In genomic region chr11:120348684-120349370, GRCm38 (mm10) we compare ENCODE assay signal across 8 mouse cellular contexts. TPM values are rescaled to one million over a fixed set of nuclear protein-coding genes. Genes with fewer than 3 reads are reported as not detected.
A peak's percentile ranks its signal among the peaks of the same experiment; 100 is the strongest.
DNase-seq lines count a peak whose midpoint lies in the region; ATAC-seq and TF ChIP-seq lines count a peak whose summit lies in the region.

No protein-coding gene starts in this region.

- peak; percentile 4; the same call in 1 of the 2 replicates for TF ChIP-seq POLR2A in spleen, adult 2 months (IDR thresholded peaks at IDR 0.05; ENCODE audit: low read depth, low read length)

- H3K36me3 ChIP-seq in spleen, adult 2 months (ENCODE audit: control insufficient read depth, insufficient read depth, low read length) = peaks cover 13% of the 10 kb centered on the region
- peaks cover 16% of the 10 kb centered on the region for H3K36me3 ChIP-seq in heart, embryonic 10.5 days
- H3K36me3 ChIP-seq in lung, postnatal 0 days (ENCODE audit: insufficient read depth, low read length) = peaks cover 9% of the 10 kb centered on the region; the same call in 1 of the 2 replicates

- peak in 1 of 2 experiments; percentile 42 for DNase-seq in spleen, adult 2 months (ENCODE audit: low read depth in 1 of 2, low spot score in 2 of 2)
- DNase-seq in spleen, adult 12 weeks (ENCODE audit: low spot score) = no peak
- DNase-seq in cerebellum, postnatal 4 days (ENCODE audit: low spot score in 2 of 2) = peak; percentile 39 to 66
- DNase-seq in heart, embryonic 10.5 days (ENCODE audit: low spot score) = peak; percentile 92
- peak; percentile 83 for DNase-seq in kidney, postnatal 10 days
- peak; percentile 75 for DNase-seq in lung, postnatal 0 days (ENCODE audit: low spot score)
- DNase-seq in ovary, postnatal 36 days (ENCODE audit: low spot score) = peak; percentile 69
- no peak for DNase-seq in T-cell, adult 2 months (ENCODE audit: low spot score)

- H3K9ac ChIP-seq in lung, postnatal 0 days (replicated peaks; ENCODE audit: low read depth) = peak overlapping the region; percentile 100

- TF ChIP-seq EP300 in lung, postnatal 0 days (IDR thresholded peaks at IDR 0.05) = no peak

- no peaks in the 10 kb centered on the region for H3K9me3 ChIP-seq in heart, embryonic 10.5 days
- no peaks in the 10 kb centered on the region for H3K9me3 ChIP-seq in lung, postnatal 0 days (ENCODE audit: low read length)

- peak overlapping the region; percentile 93 for H3K27ac ChIP-seq in spleen, adult 2 months (ENCODE audit: insufficient read depth, low read length)
- H3K27ac ChIP-seq in heart, embryonic 10.5 days = peak overlapping the region; percentile 100
- H3K27ac ChIP-seq in lung, postnatal 0 days (ENCODE audit: low read length) = peak overlapping the region; percentile 100

- no peak for ATAC-seq in lung, postnatal 0 days

- TF ChIP-seq CTCF in spleen, adult 2 months (IDR thresholded peaks at IDR 0.05; ENCODE audit: extremely low read depth, insufficient read depth, insufficient read length, insufficient replicate concordance) = no peak
- TF ChIP-seq CTCF in lung, postnatal 0 days (IDR thresholded peaks at IDR 0.05) = no peak

- WGBS in spleen, adult 2 months = under 1% methylated on average over 44 of the region's 53 CpGs
- WGBS in heart, embryonic 10.5 days = 3% methylated on average over 42 of the region's 53 CpGs
- WGBS in lung, postnatal 0 days = 7% methylated on average over 34 of the region's 53 CpGs

- H3K4me1 ChIP-seq in spleen, adult 2 months (ENCODE audit: control insufficient read depth, insufficient read depth, insufficient read length) = no peaks in the 10 kb centered on the region; the same call in 1 of the 2 replicates
- H3K4me1 ChIP-seq in heart, embryonic 10.5 days = peaks cover 42% of the 10 kb centered on the region
- peaks cover 26% of the 10 kb centered on the region for H3K4me1 ChIP-seq in lung, postnatal 0 days (ENCODE audit: insufficient read depth, low read depth, low read length)

- peak overlapping the region; percentile 80 for H3K4me3 ChIP-seq in spleen, adult 2 months (ENCODE audit: extremely low read depth, insufficient read depth, insufficient read length)
- H3K4me3 ChIP-seq in heart, embryonic 10.5 days = peak overlapping the region; percentile 95
- H3K4me3 ChIP-seq in lung, postnatal 0 days (ENCODE audit: low read depth, low read length) = peak overlapping the region; percentile 100

- H3K4me2 ChIP-seq in lung, postnatal 0 days (replicated peaks; ENCODE audit: low read depth, low read length) = peak overlapping the region; percentile 90

- H3K27me3 ChIP-seq in spleen, adult 2 months (ENCODE audit: control insufficient read depth, insufficient read depth, low read length) = no peaks in the 10 kb centered on the region
- H3K27me3 ChIP-seq in heart, embryonic 10.5 days (ENCODE audit: insufficient read depth, poor library complexity, severe bottlenecking) = no peaks in the 10 kb centered on the region
- H3K27me3 ChIP-seq in lung, postnatal 0 days (replicated peaks; ENCODE audit: insufficient read depth, low read length) = no peaks in the 10 kb centered on the region

RNA-seq across cellular contexts. Expression of gene Actg1, which starts 0.5 kb away (rescaled TPM):
- polyA plus RNA-seq in spleen, adult 2 months (2012; rRNA removed) = 951 and 978 TPM in 2 replicates
- polyA plus RNA-seq in heart, embryonic 10.5 days (2016; fragmentation: Nextera tagmentation; extraction: Ambion mirVana) = 1,513 and 2,033 TPM in 2 replicates
- polyA plus RNA-seq in lung, postnatal 0 days (2015; fragmentation: Nextera tagmentation; extraction: Ambion mirVana) = 1,989 and 2,317 TPM in 2 replicates

RNA-seq across cellular contexts. Expression of gene Fscn2, which starts 12.5 kb away (rescaled TPM):
- 0.08 TPM in 1 of 2 replicates, not detected in the other for polyA plus RNA-seq in spleen, adult 2 months (2012; rRNA removed)
- polyA plus RNA-seq in heart, embryonic 10.5 days (2016; fragmentation: Nextera tagmentation; extraction: Ambion mirVana) = 0.25 and 0.49 TPM in 2 replicates
- polyA plus RNA-seq in lung, postnatal 0 days (2015; fragmentation: Nextera tagmentation; extraction: Ambion mirVana) = 0.36 and 0.74 TPM in 2 replicates

RNA-seq across cellular contexts. Expression of gene Faap100, which starts 29.7 kb away (rescaled TPM):
- polyA plus RNA-seq in spleen, adult 2 months (2012; rRNA removed) = 36.5 and 53.8 TPM in 2 replicates
- 32.5 and 35.9 TPM in 2 replicates for polyA plus RNA-seq in heart, embryonic 10.5 days (2016; fragmentation: Nextera tagmentation; extraction: Ambion mirVana)
- polyA plus RNA-seq in lung, postnatal 0 days (2015; fragmentation: Nextera tagmentation; extraction: Ambion mirVana) = 18.1 and 19.6 TPM in 2 replicates

Comparison
In these comparisons a context has a peak if more than half of its experiments do, and no peak if none do; other contexts are left out.
1. DNase-seq: peak in cerebellum, postnatal 4 days (2 of 2), heart, embryonic 10.5 days (single experiment), kidney, postnatal 10 days (single experiment), lung, postnatal 0 days (single experiment) and ovary, postnatal 36 days (single experiment); none in spleen, adult 12 weeks (single experiment) and T-cell, adult 2 months (single experiment).
2. Peak in every context shown above with its lines, with median percentiles within 50 percentile points of each other: H3K27ac ChIP-seq and H3K4me3 ChIP-seq.